Mouse (Mus musculus) WW6 (cell line): ENCODE measurements around the gene Pcdh9.
A peak's percentile ranks its signal among the peaks of the same experiment; 100 is the strongest.

Source experiments
- DNase-seq: peaks from one replicate; pipeline ENCODE4 v3.0.0-alpha.2; 2013; ENCODE audit warnings: low read depth, low spot score

Pcdh9 gene

GRCm38 (mm10) chr14:93182606-93183491, 707.6 kb downstream of the Pcdh9 start:
- DNase-seq, result no peak

DNA sequence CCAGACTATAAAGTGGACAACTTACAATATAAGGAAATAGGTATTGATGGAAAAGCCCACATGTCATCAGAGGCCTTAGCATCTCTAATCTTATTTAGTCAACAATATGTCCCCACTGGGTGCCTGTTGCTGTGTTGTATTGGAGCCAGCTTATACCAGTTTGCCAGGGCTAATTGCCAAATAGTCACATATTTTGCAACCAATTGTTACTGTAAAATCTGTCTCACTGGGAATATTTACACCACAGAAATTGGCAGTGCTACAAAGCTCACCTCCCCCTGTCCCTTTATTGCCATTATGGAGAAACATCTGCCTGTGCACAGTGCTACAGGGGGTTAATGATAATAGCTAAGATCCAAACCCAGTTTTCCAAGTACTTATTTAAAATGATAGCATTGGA, 721.3 kb downstream of the Pcdh9 start:
- no peak for DNase-seq

- no peak for DNase-seq
Observed at GRCm38 (mm10) chr14:93168367-93168766, 722.1 kb downstream of the Pcdh9 start.

DNA sequence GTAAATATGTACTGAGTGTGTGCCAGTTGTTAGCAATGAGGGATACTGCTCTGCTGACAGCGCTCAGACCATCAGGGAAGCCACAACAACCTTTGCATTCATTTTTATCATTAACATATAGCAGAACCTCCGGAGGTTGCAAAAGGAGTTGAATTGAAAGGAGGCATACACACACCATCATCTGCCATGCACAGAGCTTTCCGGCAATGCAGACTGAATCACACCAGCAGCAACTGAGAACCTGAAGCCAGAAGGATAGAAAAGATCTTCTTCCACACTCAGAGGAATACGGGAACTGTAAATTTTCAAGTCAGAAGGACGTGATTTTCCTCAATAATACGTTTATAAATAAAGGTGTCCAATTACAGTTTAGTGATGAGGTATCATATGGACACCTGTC, 747.1 kb downstream of the Pcdh9 start:
- no peak for DNase-seq

GRCm38 (mm10) chr14:93142076-93142475, 748.4 kb downstream of the Pcdh9 start:
- DNase-seq, result no peak

- no peak for DNase-seq
Observed at GRCm38 (mm10) chr14:93126993-93127392, 763.5 kb downstream of the Pcdh9 start.

DNA sequence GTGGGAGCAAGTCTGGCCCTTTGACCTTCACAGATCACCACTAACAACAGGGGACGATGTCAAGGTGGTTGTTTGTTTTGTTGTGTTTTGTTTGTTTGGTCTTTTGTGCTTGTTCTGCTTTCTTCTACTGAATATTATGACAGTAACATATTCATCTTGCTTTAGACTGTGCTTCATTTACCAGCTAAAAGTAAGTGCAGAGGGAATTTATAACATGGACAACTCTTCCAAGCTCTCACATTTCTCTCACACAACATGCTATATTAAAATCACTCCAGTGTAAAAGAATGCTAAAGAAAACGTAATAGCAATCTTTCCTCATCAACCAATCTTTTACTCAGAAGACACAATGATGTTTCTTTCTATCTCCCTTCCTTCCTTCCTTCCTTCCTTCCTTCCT, 787.7 kb downstream of the Pcdh9 start:
- no peak for DNase-seq

DNA sequence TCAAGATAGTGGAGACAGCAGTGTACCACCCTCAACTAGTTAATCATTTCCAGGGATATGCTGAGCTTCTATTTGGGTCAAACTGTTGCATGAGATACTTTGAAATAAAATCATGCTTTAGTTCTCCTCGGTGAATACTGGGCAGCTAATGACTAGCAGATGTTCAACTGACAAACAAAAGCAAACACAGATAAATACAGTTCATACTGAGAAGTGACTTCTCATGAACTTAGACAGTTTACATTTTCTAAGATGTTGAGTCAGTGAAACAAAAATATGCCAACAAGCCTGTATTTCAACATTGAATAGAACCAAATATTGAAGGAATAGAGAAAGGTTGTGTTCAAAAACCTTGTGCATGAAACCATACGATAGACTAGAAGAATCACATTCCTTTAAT, 795.4 kb downstream of the Pcdh9 start:
- DNase-seq, result no peak

DNA sequence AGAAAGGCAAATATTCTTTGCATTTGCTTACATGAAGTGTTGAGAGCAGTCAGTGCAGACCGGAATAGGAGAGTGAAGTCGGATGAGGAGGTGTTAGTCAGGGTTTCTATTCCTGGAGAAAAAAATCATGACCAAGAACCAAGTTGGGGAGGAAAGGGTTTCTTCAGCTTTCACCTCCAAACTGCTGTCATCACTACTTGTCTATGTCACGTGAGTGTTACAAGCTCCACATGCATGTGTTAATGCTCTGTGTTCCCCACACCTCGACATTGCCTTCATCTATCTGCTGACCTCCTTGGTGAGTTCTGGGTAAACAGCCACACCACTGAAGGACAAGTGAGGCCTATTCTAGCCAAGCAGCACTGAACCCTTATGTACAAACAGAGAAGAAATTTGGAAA, 797.7 kb downstream of the Pcdh9 start:
- DNase-seq, result no peak

- no peak for DNase-seq
Observed at GRCm38 (mm10) chr14:93085646-93086045, 804.8 kb downstream of the Pcdh9 start.

DNA sequence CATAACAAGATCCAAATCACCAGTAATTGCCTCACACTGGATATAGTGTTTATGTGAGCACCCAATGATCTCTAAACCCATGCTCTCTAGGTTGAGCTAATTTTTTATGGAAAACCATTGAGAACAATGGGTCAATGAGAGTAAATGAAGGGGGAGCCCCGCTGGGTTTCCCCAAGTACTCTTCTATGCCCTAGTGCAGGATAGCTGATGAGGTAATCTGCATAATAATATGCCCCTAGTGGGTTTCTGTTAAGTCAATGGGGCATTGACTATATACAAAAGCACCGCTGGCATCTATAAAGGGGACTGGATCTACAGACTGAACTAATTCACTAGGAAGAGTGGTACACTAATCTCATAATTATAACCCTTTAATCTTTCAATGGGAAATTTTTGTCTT, 807.3 kb downstream of the Pcdh9 start:
- peak; percentile 31 for DNase-seq

DNA sequence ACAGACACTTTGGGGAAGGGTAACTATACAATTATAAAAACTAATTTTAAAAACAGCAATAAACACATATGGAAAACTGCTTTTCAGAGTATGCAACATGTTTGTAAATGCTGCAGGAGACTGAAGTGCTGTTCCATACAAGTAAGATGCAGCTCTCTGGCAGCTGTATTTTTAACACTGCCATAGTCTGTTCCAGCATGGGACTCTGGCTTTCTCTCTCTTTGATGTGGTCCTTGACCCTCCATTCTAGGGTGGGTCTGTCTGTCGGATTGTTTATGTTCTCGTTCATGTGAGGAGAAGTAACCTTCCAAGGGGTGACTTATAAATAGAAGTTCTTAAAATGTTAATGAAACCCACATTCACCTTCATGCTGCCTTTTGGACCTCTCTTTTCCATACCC, 809.6 kb downstream of the Pcdh9 start:
- no peak for DNase-seq

DNA sequence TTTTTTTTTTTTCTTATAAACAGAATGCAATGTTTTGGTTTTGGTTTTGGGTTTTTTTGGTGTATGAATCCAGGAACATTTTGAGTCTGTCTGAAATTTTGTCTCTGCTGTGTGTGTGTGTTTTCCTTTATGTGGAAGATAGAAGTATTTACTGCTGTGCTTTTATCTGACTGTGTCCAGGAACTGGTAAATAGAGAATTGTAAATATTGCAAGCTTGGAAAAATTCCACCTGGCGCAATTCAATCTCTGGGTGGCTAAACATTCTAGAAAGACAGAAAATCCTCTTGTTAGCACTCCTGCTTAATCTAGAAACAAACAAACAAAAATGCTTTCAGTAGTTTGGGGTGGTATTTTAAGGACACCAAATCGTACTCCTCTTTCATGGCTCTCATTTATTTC, 814.7 kb downstream of the Pcdh9 start:
- no peak for DNase-seq

DNA sequence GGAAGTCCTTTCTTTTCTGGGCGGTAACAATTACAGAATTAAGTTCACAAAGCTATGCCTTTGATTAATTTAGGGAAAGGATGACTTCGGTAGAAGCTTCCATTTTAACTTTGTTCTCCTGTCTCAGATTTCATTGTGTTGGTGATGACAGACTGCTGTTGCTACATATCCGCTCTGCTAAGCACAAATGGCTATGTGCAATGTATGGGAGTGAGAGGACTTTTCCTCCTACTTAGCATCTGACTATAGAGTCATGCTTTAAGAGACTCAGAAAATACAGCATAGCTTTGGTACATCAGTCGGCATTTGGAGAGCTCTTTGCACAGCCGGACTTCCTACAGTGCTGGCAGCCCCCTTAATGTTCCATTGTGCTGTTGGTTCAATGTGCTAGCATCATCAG, 818.1 kb downstream of the Pcdh9 start:
- no peak for DNase-seq

- DNase-seq, result no peak
Observed at GRCm38 (mm10) chr14:93070140-93070539, 820.3 kb downstream of the Pcdh9 start.

DNA sequence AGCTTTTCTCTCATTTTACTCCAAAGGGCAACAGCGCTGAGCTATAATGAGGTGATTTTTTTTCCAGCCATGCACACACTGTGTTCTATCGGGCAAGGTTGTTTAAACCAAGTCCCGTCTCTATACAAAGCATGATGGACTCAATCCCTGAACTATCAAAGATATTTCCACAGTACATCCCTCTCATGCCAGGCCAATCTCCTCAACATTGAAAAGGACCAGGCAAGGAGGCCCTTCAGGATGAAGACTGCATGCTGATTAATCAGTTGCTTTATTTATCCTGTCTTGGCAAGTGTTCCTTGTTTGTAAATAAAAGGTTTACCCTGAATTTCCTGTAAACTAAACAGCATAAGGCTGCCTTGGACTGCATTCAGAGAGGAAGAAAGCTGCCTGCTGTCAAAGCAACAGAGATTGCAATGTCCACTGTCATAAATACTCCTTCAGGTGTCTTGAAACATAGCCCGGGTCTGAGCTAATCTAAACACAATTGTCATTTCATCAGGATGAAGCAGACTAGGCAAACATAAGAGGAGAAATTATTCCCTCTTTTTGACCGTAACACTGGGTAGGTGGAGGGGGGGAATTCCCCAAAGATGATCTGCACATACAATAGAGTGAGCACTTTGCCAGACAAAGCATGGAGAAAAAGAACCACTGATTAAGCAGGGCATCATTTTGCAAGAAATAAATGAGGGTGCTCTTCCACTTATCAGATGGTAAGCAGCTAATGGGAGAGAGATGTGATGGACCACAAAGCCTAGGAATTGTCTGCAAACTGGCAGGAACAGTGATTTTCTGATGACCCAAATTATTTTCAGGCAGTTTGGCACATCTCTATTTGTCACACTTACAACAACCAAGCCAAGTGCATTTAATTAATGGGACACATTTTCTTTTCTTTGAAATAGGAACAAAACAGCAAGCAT, 822.8 kb downstream of the Pcdh9 start:
- DNase-seq, result no peak

- no peak for DNase-seq
Observed at GRCm38 (mm10) chr14:93066732-93067410, 823.6 kb downstream of the Pcdh9 start.

DNA sequence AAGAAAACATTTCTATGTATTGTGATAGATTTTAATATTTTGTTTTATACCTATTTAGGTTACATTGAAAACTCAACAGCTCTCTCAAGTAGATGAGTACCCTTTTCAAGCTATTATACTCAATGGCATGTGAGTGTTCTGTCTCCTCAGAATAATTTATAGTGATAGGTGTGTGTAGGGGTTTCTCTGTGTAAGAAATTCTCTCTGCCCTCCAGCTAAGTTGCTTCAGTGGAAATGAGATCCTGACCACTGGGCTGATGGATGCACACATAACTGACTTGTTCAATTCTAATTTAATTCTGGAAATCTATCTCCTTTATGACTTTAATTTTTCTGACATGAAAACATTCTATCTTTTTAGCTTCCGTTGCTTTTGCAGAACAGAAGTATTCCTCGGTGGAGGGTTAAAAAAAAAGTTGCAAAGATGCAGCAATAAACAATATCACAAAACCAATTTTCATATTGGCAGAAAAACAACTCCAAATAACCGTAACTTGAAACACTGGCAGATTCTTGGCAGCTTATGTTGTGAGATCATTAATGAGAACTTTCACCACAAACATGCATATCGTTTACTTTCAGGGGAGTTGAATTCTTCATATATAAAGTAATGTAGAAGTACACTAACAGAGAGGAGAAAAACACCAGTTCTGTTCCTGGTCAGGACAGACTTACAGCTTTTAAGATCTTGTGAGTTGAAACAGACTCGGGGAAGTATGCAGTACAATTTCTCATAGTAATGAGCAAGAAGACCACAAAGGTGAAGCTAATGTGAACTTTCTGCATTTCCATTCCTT, 828.5 kb downstream of the Pcdh9 start:
- DNase-seq, result no peak

- DNase-seq, result no peak
Observed at GRCm38 (mm10) chr14:93058799-93059198, 831.7 kb downstream of the Pcdh9 start.

GRCm38 (mm10) chr14:93055997-93056396, 834.5 kb downstream of the Pcdh9 start:
- no peak for DNase-seq

GRCm38 (mm10) chr14:93040591-93040990, 849.9 kb downstream of the Pcdh9 start:
- no peak for DNase-seq
